Mouse (Mus musculus): ENCODE data around the gene Adm2. TPM values are rescaled to one million over a fixed set of nuclear protein-coding genes. Genes with fewer than 3 reads are reported as not detected.

Gene Adm2
- total and polyA plus RNA-seq, 3 experiments = 0.23 to 4.5 (median 0.66) TPM

DNA sequence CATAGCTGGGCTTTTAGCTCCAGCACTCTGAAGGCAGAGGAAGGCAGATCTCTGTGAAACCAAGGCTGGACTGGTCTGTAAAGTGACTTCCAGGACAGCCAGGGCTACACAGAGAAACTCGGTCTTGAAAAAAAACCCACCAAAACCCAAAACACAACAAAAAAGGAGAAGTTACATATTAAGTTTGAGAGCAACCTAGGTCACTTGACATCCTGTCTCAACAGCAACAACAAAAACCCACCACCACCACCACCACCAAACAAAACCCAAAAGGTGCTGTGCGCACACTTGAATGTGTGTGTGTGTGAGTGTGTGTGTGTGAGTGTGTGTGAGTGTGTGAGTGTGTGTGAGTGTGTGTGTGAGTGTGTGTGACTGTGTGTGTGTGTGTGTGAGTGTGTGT, 17.2 kb downstream of the Adm2 start:
- no peak for DNase-seq (ENCODE audit: extremely low read depth)
- Histone ChIP-seq H3K9ac (ENCODE audit: insufficient read depth, low read depth) (no peak overlapping the region), H3K79me2 (replicated peaks; ENCODE audit: control insufficient read depth, extremely low read depth, insufficient read depth, poor library complexity, severe bottlenecking) (no peaks in the 10 kb centered on the region), H3K27ac (ENCODE audit: insufficient read depth, low read depth) (no peak overlapping the region), H3K36me3 (replicated peaks in 1 of 2; ENCODE audit: control insufficient read depth in 1 of 2, insufficient read depth in 1 of 2, low read length in 1 of 2) (no peaks in the 10 kb centered on the region), H3K4me3 (replicated peaks in 1 of 3; ENCODE audit: low read depth in 2 of 3, low read length in 2 of 3, poor library complexity in 1 of 3) (no peak overlapping the region), H3K27me3 (replicated peaks) (no peaks in the 10 kb centered on the region), H3K9me3 (replicated peaks; ENCODE audit: low read length) (no peaks in the 10 kb centered on the region), H3K4me2 (ENCODE audit: insufficient read depth, low read depth, poor library complexity, severe bottlenecking) (no peak overlapping the region), H3K4me1 (ENCODE audit: control insufficient read depth in 1 of 2, insufficient read depth in 2 of 2) (peaks cover 4 to 11% of the 10 kb centered on the region in 2 experiments)
- dilution Hi-C loops (cut with MboI; ENCODE audit: extremely low pct_ligation_motif_present, extremely low pct_unique_long_range_greater_than_20kb, low sequenced_read_pairs) (no loop called here), in situ Hi-C loops (cut with MboI; ENCODE audit: low pct_ligation_motif_present, low pct_unique_long_range_greater_than_20kb, low sequenced_read_pairs) (no loop called here)
- TF ChIP-seq ZNF384 (IDR thresholded peaks at IDR 0.05; ENCODE audit: low read depth, low read length) (no peak), TCF12 (IDR thresholded peaks at IDR 0.05; ENCODE audit: low read depth, low read length) (no peak), NRF1 (IDR thresholded peaks at IDR 0.05; ENCODE audit: low read depth, low read length) (no peak), JUN (IDR thresholded peaks at IDR 0.05; ENCODE audit: insufficient read depth, low read depth, low read length) (no peak), BHLHE40 (IDR thresholded peaks at IDR 0.05; ENCODE audit: low read depth, low read length) (0 out of 2 replicates have a peak, but pooled peaks have one; percentile 12), CHD1 (IDR thresholded peaks at IDR 0.05; ENCODE audit: low read depth, low read length) (no peak)

DNA sequence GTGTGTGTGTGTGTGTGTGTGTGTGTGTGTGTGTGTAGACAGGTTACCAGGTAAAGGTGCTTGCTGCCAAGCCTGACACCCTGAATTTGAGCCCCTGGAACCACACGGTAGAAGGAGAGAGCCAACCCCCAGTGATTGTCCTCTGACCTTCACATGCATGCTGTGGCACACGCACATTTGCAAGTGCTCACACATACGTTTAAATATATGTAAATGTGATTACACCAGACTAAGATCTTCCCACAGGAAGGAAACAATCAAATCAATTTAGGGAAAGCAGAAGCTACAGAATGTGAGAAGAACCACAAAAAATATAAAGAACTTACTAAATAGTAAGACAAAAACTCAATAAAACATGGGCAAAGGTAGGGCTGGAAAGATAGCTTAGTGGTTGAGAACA, 17.6 kb downstream of the Adm2 start:
- no peak for DNase-seq (ENCODE audit: extremely low read depth)
- dilution Hi-C loops (cut with MboI; ENCODE audit: extremely low pct_ligation_motif_present, extremely low pct_unique_long_range_greater_than_20kb, low sequenced_read_pairs) = no loop called here
- no peak overlapping the region for H3K4me2 ChIP-seq (ENCODE audit: insufficient read depth, low read depth, poor library complexity, severe bottlenecking)
- in situ Hi-C loops (cut with MboI; ENCODE audit: low pct_ligation_motif_present, low pct_unique_long_range_greater_than_20kb, low sequenced_read_pairs) = no loop called here
- H3K27ac ChIP-seq (ENCODE audit: insufficient read depth, low read depth) = no peak overlapping the region
- no peaks in the 10 kb centered on the region for H3K36me3 ChIP-seq (replicated peaks in 1 of 2; ENCODE audit: control insufficient read depth in 1 of 2, insufficient read depth in 1 of 2, low read length in 1 of 2)
- no peak overlapping the region for H3K9ac ChIP-seq (ENCODE audit: insufficient read depth, low read depth)
- no peaks in the 10 kb centered on the region for H3K79me2 ChIP-seq (replicated peaks; ENCODE audit: control insufficient read depth, extremely low read depth, insufficient read depth, poor library complexity, severe bottlenecking)
- no peak overlapping the region for H3K4me3 ChIP-seq (replicated peaks in 1 of 3; ENCODE audit: low read depth in 2 of 3, low read length in 2 of 3, poor library complexity in 1 of 3)
- no peak for TF ChIP-seq CHD2 (IDR thresholded peaks at IDR 0.05; ENCODE audit: low read length)
- TF ChIP-seq CHD1 (IDR thresholded peaks at IDR 0.05; ENCODE audit: low read depth, low read length) = no peak
- TF ChIP-seq MAZ (IDR thresholded peaks at IDR 0.05; ENCODE audit: low read depth, low read length) = no peak
- TF ChIP-seq MAX (IDR thresholded peaks at IDR 0.05; ENCODE audit: low read length) = no peak
- TF ChIP-seq SIN3A (IDR thresholded peaks at IDR 0.05; ENCODE audit: low read length) = no peak
- no peak for TF ChIP-seq NRF1 (IDR thresholded peaks at IDR 0.05; ENCODE audit: low read depth, low read length)
- no peak for TF ChIP-seq NELFE (IDR thresholded peaks at IDR 0.05; ENCODE audit: low read depth, low read length)
- no peak for TF ChIP-seq SMC3 (IDR thresholded peaks at IDR 0.05; ENCODE audit: low read depth, low read length)
- no peak for TF ChIP-seq MXI1 (IDR thresholded peaks at IDR 0.05; ENCODE audit: low read depth, low read length)
- TF ChIP-seq ZNF384 (IDR thresholded peaks at IDR 0.05; ENCODE audit: low read depth, low read length) = no peak
- no peak for TF ChIP-seq MEF2A (IDR thresholded peaks at IDR 0.05; ENCODE audit: borderline replicate concordance, low read depth, low read length)
- TF ChIP-seq POLR2A (IDR thresholded peaks at IDR 0.05; ENCODE audit: low read depth, low read length) = no peak
- no peak for TF ChIP-seq JUN (IDR thresholded peaks at IDR 0.05; ENCODE audit: insufficient read depth, low read depth, low read length)
- no peak for TF ChIP-seq TCF12 (IDR thresholded peaks at IDR 0.05; ENCODE audit: low read depth, low read length)
- TF ChIP-seq MYC (IDR thresholded peaks at IDR 0.05; ENCODE audit: low read depth, low read length) = no peak
- no peak for TF ChIP-seq RCOR1 (conservative IDR thresholded peaks at IDR 0.05; ENCODE audit: low read depth, low read length)
- no peaks in the 10 kb centered on the region for H3K27me3 ChIP-seq (replicated peaks)
- no peaks in the 10 kb centered on the region for H3K9me3 ChIP-seq (replicated peaks; ENCODE audit: low read length)
- H3K4me1 ChIP-seq (ENCODE audit: control insufficient read depth in 1 of 2, insufficient read depth in 2 of 2) = peaks cover 4 to 11% of the 10 kb centered on the region in 2 experiments
